Mouse (Mus musculus): ENCODE results near the gene Ipo13.

DNA sequence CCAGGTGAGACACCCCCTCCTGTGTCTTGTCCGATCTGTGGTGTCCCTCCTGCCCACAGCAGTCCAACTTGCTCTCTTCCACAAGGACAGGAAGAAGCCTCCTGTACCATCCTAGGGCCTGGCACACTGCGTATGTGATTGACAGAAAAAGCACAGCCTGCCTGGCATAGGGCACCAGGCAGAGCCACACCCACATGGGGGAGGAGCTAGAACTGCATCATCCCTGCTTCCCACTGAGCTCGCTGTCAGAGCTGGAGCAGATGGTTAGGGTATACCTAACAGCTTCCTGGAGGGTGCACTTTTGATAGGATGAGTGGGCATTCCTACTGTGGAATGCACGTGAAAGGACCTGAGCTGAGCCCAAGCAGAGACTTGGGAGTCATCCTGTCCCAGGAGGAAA, 52.0 kb downstream of the Ipo13 start:
- TF ChIP-seq CTCF (IDR thresholded peaks at IDR 0.05; ENCODE audit: extremely low read depth, insufficient read depth, low read length) = no peak
- 0 out of 2 replicates have a peak, but pooled peaks have one; percentile 32 for TF ChIP-seq POLR2A (IDR thresholded peaks at IDR 0.05; ENCODE audit: extremely low read depth, insufficient read depth, low read length)

Measured in cortical plate, adult 2 months (tissue).